Mouse (Mus musculus) regulatory T cell (primary cell): ENCODE measurements around the gene Gtpbp4.
"Not testable (repeated sequence)": the region's sequence is repeated elsewhere in the genome, so short reads cannot be mapped to it uniquely, and the experiment has no call there.

ENCODE experiments used
- in situ Hi-C: fragments of 300-600 bp; cut with MboI, MseI; formaldehyde crosslinking; loops from one replicate; pipeline ENCODE4 v1.15.1; 2025; ENCODE audit warnings: high pct_unique_total_duplicates

Gtpbp4 gene

DNA sequence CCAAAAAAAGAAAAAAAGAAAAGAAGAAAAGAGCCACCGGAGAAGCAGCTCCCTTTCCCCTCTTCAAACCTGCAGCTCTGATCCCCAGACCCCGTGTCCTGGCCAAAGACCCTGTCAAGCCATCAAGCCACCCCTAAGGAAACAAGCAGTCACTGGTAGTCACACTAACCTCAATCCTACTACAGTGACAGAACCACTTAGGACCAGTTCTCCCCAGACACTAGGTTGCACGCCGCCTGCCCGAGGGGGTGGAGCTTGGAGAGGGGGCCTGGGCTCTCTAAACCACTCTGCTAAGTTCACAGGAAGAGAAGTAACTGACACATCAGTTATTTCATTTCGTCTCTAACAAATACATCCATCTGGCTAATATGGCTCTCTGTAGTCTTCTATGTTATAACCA, 3.7 kb downstream of the Gtpbp4 start:
- in situ Hi-C loops, result loop anchor here (10.0 kb wide), 1 partner anchor 133 kb away; no protein-coding TSS in a partner anchor

DNA sequence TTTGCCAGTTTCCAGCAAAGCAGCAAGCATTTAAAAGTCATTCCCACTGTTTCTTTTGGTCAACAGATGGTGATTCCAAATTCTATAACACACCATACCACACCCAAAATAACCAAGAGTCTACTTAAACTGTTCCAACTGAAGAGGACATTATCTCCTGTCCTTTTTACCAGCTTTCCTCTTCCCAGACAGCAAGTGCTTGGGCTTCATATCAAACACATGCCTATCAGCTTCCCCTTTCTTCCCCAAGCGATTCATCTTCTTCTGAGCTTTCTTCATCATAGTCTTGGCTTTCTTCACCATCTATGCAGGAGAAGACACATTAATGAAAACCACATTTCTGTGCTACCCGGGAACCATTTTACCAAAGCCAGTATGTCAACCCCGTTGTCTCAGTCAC, 22.9 kb downstream of the Gtpbp4 start:
- in situ Hi-C loops, result loop anchor here (10.0 kb wide), 1 partner anchor 98 kb away; the partner anchor contains the start of gene Wdr37

GRCm38 (mm10) chr13:8972369-8972768, 23.5 kb downstream of the Gtpbp4 start:
- in situ Hi-C loops, result loop anchor here (10.0 kb wide), 1 partner anchor 98 kb away; the partner anchor contains the start of gene Wdr37

DNA sequence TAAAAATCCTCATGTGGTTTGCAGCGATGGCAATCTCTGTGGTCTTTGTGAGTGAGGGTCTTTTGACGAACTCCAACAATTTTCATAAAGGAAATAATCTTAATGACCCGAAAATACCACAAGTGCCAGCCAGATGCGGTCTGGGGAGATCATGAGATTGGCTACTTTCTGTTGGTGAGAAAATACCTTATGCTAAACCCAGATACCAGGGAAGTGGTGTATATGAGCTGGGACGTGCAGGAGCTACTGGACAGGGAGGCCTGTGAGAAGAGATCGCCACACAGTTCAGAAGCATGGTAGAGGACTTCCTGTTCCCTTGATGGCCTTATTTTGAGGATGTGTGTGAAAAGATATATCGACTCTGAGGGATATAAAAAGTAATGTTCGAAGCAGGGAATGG, 28.1 kb downstream of the Gtpbp4 start:
- in situ Hi-C loops, result no loop called here

DNA sequence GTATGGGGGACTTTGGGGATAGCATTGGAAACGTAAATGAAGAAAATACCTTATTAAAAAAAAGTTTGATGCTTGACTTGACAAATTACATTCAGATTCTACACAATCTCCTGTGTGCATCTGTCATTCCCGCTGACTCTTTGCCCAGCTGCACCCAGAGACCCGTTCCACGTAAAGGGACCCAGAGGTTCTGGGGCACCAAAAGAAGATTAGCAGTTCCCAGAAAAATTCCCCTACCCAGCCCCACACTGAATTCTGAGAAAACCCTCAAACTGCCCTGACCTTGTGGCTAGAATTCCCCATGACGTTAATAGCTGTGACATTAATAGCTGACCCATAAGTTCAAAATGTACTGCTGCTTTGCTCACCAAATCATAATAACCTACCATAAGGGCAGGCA, 30.7 kb downstream of the Gtpbp4 start:
- in situ Hi-C loops, result no loop called here

GRCm38 (mm10) chr13:8962266-8962665, 33.6 kb downstream of the Gtpbp4 start:
- in situ Hi-C loops, result not testable (repeated sequence)

GRCm38 (mm10) chr13:8961128-8961888, 34.6 kb downstream of the Gtpbp4 start:
- in situ Hi-C loops, result not testable (repeated sequence)

- in situ Hi-C loops, result not testable (repeated sequence)
Observed at GRCm38 (mm10) chr13:8959554-8959953, 36.3 kb downstream of the Gtpbp4 start.

- in situ Hi-C loops, result not testable (repeated sequence)
Observed at GRCm38 (mm10) chr13:8959058-8959457, 36.8 kb downstream of the Gtpbp4 start.

DNA sequence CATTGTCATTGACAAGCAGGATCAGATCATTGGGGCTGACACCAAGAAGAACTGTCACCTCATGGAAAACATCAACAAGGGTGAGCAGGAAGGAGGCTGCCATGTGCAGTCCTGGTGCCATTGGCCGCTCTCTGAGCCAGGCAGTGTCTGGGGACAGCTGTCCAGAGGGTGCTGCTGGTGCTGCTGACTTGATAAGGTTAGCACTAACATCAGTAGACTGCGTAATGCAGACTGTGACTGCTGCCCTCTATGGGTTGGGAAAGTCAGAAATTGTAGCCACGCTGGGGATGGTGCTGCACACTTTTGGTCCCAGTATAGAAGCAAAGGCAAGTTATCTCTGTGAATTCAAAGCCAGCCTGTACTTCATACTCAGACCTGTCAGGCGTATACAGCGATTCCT, 39.0 kb downstream of the Gtpbp4 start:
- in situ Hi-C loops, result not testable (repeated sequence)

GRCm38 (mm10) chr13:8955127-8955526, 40.8 kb downstream of the Gtpbp4 start:
- in situ Hi-C loops, result not testable (repeated sequence)

- in situ Hi-C loops, result not testable (repeated sequence)
Observed at GRCm38 (mm10) chr13:8952563-8952962, 43.3 kb downstream of the Gtpbp4 start, which contains the start of gene Idi2. TSS of gene Idi2 (plus strand) at chr13:8952863.

DNA sequence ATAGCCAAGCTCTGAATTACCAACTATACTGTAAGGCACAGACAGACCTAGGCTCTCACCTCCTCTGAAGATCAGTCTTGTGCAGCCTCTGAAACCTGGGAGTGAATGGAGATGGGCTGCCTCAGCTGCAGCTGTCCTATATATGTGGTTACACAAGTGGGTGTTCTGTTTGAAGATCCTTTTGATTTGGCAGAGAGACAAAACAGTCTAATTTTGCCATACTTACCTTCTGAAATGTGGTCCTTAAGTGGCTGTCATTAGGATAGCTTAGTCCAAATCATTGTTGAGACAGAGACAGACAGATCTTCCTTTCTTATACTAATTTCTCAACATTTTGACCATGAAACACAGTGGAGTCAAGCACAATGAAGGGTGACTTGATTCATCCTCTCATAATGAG, 47.8 kb downstream of the Gtpbp4 start, which contains the start of gene Gm9745:
Gene Gm9745, minus strand, starts transcription at position 101 of the 400 bp plus-strand sequence.
- in situ Hi-C loops, result not testable (repeated sequence)

GRCm38 (mm10) chr13:8943828-8944227, 52.1 kb downstream of the Gtpbp4 start:
- in situ Hi-C loops, result not testable (repeated sequence)

DNA sequence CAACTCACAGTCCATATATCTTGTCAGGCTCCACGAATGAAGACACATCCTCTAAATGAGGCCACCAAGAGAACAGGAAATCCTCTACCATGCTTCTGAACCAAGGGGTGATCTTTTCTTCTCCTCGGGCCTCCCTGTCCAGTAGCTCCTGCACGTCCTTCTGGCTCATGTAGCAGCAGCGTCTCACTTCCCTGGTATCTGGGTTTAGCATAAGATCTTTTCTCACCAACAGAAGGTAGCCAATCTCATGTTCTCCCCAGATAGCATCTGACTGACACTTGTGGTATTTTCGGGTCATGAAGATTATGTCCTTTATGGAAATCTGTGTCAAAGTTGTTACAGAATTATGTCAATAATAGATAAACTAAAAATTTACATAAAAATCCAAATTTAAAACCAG, 54.2 kb downstream of the Gtpbp4 start:
- in situ Hi-C loops, result not testable (repeated sequence)

GRCm38 (mm10) chr13:8941110-8941509, 54.8 kb downstream of the Gtpbp4 start:
- in situ Hi-C loops, result not testable (repeated sequence)

GRCm38 (mm10) chr13:8937611-8938140, 58.2 kb downstream of the Gtpbp4 start:
- in situ Hi-C loops, result not testable (repeated sequence)

- in situ Hi-C loops, result no loop called here
Observed at GRCm38 (mm10) chr13:8933499-8933898, 62.4 kb downstream of the Gtpbp4 start.
